Mouse (Mus musculus) kidney, embryonic 15.5 days (tissue): ENCODE data around the gene Bank1. TPM values are rescaled to one million over a fixed set of nuclear protein-coding genes. Genes with fewer than 3 reads are reported as not detected.
A peak's percentile ranks its signal among the peaks of the same experiment; 100 is the strongest.

Experiments used
- ATAC-seq: fragments of 200-750 bp; cut with Nextera tagmentation; replicated peaks from 2 replicates; pipeline ENCODE4 v1.8.0; 2017; ENCODE audit warnings: moderate TSS enrichment; ENCODE audit not compliant: low FRiP score
- H3K27ac ChIP-seq: fragments of 300-500 bp; sonication (generic); 2 replicates; pipeline ENCODE4 v1.5.1; 2015; ENCODE audit warnings: mild to moderate bottlenecking, inconsistent platforms
- H3K27me3 ChIP-seq: fragments of 300-500 bp; sonication (generic); 2 replicates; pipeline ENCODE4 v1.6.1; 2015; ENCODE audit warnings: inconsistent platforms
- H3K36me3 ChIP-seq: fragments of 300-500 bp; sonication (generic); 2 replicates; pipeline ENCODE4 v1.6.1; 2015; ENCODE audit warnings: inconsistent platforms
- H3K4me1 ChIP-seq: fragments of 300-500 bp; sonication (generic); 2 replicates; pipeline ENCODE4 v1.6.1; 2015; ENCODE audit warnings: inconsistent platforms
- H3K4me2 ChIP-seq: fragments of 300-500 bp; sonication (generic); 2 replicates; pipeline ENCODE4 v1.6.1; 2015; ENCODE audit warnings: moderate library complexity, mild to moderate bottlenecking, inconsistent platforms
- H3K4me3 ChIP-seq: fragments of 300-500 bp; sonication (generic); replicated peaks from 2 replicates; pipeline ENCODE4 v1.5.1; 2015; ENCODE audit warnings: mild to moderate bottlenecking, inconsistent platforms
- H3K9ac ChIP-seq: fragments of 300-500 bp; sonication (generic); 2 replicates; pipeline ENCODE4 v1.6.1; 2015; ENCODE audit warnings: mild to moderate bottlenecking, inconsistent platforms
- H3K9me3 ChIP-seq: fragments of 300-500 bp; sonication (generic); replicated peaks from 2 replicates; pipeline ENCODE4 v1.6.1; 2016; ENCODE audit warnings: inconsistent platforms
- WGBS: fragments of 180-500 bp; shearing (Covaris S2); methylation state at CpG from one replicate; pipeline ENCODE4 v1.1.7; 2015; ENCODE audit warnings: mixed read lengths; 5-methylcytosine and 5-hydroxymethylcytosine counted together
- polyA plus RNA-seq: library from polyadenylated mRNA; unstranded; fragments of >200 nt; fragmentation: Nextera tagmentation; extraction: Ambion mirVana; gene quantifications from 2 replicates; pipeline ENCODE4 v1.2.1, GENCODE M21; 2015

Gene Bank1
- polyA plus RNA-seq, 1 experiment from 2014 or later, result 1.1 TPM

DNA sequence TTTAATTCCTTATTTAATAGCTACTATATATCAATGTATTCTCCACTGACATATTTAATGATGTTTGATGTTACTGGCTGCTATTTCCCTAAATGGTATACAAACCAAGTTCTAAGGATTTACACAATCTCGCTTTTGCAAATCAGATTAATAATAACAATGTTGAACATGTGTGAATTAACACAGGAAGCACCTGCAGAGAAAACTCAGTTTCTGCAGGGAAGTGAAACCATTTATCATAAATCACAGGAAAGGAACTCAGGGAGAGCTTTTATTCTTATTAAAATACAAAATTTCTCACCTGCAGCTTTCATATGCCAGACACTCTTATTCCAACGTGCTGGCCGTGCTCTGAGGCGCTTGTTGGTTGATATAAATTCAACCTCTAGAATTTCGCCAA is 78.5 kb downstream of the Bank1 start:
- no peaks in the 10 kb centered on the region for H3K4me1 ChIP-seq
- no peak for ATAC-seq
- no peaks in the 10 kb centered on the region for H3K27me3 ChIP-seq
- H3K4me2 ChIP-seq, result no peak overlapping the region
- H3K9ac ChIP-seq, result no peak overlapping the region
- H3K27ac ChIP-seq, result no peak overlapping the region
- WGBS, result 63% methylated on average over 5 of the region's 5 CpGs
- H3K36me3 ChIP-seq, result no peaks in the 10 kb centered on the region
- no peak overlapping the region for H3K4me3 ChIP-seq
- H3K9me3 ChIP-seq, result no peaks in the 10 kb centered on the region

DNA sequence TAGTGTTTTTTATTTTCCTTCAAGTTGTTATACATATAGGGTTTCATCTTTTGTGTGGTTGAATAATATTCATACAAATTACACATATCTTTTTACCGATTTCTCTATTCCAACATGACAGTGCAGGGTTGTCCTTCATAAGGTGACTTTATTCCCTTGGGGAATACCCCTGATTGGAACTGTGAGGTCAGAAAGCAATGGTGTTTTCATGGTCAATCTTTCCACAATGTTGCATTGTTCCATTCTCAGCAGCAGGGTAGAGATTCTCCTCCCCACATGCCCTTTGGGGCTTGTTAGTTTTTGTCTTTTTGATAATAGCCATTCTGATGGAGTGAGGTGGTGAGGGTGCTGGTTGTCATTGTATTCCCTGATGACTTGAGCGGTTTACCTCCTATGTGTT is 80.9 kb downstream of the Bank1 start:
- H3K9ac ChIP-seq, result no peak overlapping the region
- H3K27ac ChIP-seq, result no peak overlapping the region
- no peaks in the 10 kb centered on the region for H3K27me3 ChIP-seq
- no peaks in the 10 kb centered on the region for H3K4me1 ChIP-seq
- H3K9me3 ChIP-seq, result no peaks in the 10 kb centered on the region
- no peak overlapping the region for H3K4me2 ChIP-seq
- WGBS, result 75% methylated on average over 2 of the region's 2 CpGs
- H3K4me3 ChIP-seq, result no peak overlapping the region
- ATAC-seq, result no peak
- H3K36me3 ChIP-seq, result no peaks in the 10 kb centered on the region

DNA sequence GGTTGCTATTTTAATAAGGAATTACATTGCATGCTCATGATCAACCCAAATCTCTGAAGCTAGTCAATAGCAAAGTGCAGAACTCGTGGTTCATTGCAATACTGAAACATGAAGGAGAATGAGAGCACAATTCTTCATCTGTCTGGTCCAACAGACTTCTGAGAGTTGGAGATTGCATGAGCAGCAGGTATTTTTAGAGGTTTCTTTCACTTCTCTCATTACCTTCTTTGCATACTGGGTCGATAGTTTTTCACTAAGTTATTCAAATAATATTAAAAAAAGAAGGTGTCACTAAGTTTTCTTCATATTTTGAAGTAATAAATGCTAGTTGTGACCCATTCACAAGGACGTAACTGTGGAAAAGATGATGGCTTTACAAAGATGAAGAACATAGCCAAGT is 87.1 kb downstream of the Bank1 start:
- Histone ChIP-seq H3K27ac (no peak overlapping the region), H3K36me3 (no peaks in the 10 kb centered on the region), H3K9ac (no peak overlapping the region), H3K4me3 (no peak overlapping the region), H3K4me1 (no peaks in the 10 kb centered on the region), H3K9me3 (no peaks in the 10 kb centered on the region), H3K27me3 (no peaks in the 10 kb centered on the region), H3K4me2 (no peak overlapping the region)
- no peak for ATAC-seq
- WGBS, result 90% methylated on average over 3 of the region's 3 CpGs

DNA sequence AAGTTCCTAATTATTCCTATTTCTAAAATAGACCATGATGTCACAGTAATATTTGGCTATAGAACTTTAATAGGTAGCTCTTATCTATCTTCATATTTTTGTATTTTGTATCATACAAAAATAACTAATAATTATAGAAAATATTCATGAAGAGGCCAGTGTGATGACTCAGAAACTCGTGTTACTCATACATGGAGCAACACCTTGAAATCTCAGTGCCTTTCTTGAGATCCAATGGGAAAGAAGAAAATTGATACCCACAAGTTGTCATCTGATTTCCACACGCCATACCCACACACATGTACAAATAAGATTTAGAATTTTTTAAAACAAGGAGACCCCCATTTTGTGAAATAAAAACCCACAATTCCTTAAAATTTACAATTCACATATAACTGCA is 92.4 kb downstream of the Bank1 start:
- 75% methylated on average over 2 of the region's 2 CpGs for WGBS

DNA sequence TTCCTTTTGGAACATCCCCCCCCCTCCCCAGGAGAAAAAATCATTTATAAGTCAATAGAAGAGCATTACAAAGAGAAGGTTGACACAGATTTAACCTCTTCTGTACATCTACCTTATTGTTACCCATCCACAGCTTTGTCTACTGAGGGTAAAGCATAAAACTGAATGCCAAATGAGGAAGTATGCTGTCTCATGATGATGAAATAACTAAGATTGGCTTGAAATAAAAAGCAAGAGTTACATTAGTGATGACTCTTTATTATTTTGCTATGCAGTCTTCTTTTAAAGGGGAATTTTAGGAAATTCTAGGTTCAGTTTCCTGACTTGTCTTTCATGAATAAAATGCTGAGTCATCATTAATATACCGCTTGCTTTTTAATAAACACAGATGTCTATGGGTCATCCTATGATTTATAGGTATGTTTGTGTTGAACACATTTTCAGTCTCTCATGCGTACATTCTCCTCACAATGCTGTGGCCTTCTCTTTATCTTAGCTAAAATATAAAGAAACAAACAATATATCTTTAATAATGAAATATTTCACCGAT is 95.2 kb downstream of the Bank1 start:
- Histone ChIP-seq H3K4me2 (no peak overlapping the region), H3K9ac (no peak overlapping the region), H3K4me1 (no peaks in the 10 kb centered on the region), H3K36me3 (no peaks in the 10 kb centered on the region), H3K9me3 (no peaks in the 10 kb centered on the region), H3K27ac (no peak overlapping the region), H3K4me3 (no peak overlapping the region), H3K27me3 (no peaks in the 10 kb centered on the region)
- ATAC-seq, result no peak
- 84% methylated on average over 3 of the region's 3 CpGs for WGBS

More for the DNA sequence above, 92.4 kb downstream of the Bank1 start:
- Histone ChIP-seq H3K27ac (no peak overlapping the region), H3K9me3 (no peaks in the 10 kb centered on the region), H3K9ac (no peak overlapping the region), H3K4me2 (no peak overlapping the region), H3K4me1 (no peaks in the 10 kb centered on the region), H3K36me3 (no peaks in the 10 kb centered on the region), H3K4me3 (no peak overlapping the region), H3K27me3 (no peaks in the 10 kb centered on the region)
- ATAC-seq, result no peak

DNA sequence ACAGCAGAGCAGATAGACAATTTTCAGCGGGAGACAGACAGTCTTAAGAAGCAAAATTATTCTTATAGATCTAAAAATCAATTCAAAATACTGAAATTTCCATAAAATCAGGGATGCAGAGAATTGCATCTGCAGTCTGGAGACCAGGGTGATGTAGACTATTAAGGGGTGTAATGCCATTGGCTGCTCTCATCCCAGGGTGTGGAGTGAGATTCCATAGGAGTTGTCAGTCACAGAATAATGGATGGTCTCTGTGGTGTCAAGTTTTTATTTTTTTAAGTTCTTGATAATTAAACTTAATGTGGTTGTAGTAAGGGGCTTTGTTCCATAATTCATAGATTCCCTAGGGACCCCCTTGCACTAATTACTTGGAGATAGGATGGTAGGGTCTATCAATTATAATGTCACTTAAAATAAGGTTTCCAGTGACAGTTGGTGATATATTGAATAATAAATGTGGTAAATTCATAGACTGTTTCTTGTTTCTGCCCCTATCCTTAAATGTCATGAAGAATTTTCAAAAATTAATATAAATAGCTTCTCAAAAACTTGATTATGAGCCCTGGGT is 136.1 kb downstream of the Bank1 start:
- Histone ChIP-seq H3K4me3 (no peak overlapping the region), H3K27me3 (no peaks in the 10 kb centered on the region), H3K4me2 (no peak overlapping the region), H3K27ac (no peak overlapping the region), H3K4me1 (no peaks in the 10 kb centered on the region), H3K9me3 (no peaks in the 10 kb centered on the region), H3K9ac (no peak overlapping the region), H3K36me3 (no peaks in the 10 kb centered on the region)
- ATAC-seq, result no peak
- WGBS, result 96% methylated on average over 1 of the region's 1 CpGs

DNA sequence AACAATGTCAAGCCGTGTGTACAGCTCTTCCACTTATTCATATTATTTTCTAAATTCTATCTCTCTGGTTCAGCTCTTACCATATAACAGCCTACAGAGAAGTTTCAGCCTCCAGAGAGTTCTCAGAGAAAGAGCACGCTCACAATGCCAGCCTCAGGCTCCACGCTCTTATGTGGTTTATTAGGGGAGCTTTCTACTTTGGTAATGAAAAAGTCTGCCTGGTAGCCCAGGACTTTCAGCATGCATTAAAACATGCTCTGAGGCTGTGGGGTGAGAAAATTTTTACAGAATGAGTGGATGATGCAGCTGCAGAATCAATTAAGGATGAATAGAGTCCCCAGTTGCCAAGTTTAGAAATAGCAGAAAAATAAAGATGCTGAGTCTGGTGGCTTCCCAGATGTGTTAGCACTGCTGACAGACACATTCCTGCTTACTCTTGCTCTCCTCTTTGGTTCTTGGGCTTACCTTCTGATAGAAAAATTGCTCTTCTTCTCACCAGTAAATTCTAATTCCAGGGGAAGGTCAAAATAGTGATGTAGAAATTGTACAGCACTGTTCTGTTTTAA is 139.2 kb downstream of the Bank1 start:
- H3K4me1 ChIP-seq, result no peaks in the 10 kb centered on the region
- H3K27me3 ChIP-seq, result no peaks in the 10 kb centered on the region
- H3K27ac ChIP-seq, result no peak overlapping the region
- no peaks in the 10 kb centered on the region for H3K9me3 ChIP-seq
- no peak overlapping the region for H3K4me2 ChIP-seq
- H3K4me3 ChIP-seq, result no peak overlapping the region
- WGBS, result 92% methylated on average over 3 of the region's 3 CpGs
- no peak for ATAC-seq
- H3K9ac ChIP-seq, result no peak overlapping the region
- no peaks in the 10 kb centered on the region for H3K36me3 ChIP-seq

DNA sequence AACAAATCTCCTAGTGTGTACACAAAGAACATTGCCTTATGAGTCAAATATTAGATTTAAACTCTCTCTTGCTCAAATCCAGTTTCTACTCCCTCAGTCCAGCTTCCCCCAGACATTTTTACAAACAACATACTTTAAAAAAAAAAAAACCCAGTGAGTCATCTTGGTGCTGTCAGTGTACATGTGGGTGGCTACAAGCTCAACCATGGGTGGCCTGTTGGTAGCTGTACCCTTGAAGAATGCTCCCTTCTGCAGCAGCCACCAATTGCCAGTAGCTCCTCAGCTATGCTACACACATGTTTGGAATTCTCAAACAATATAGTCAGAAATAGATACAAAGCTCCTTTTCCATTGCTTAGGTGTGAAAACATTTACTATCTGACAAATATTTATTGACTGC is 154.2 kb downstream of the Bank1 start:
- Histone ChIP-seq H3K4me3 (no peak overlapping the region), H3K9ac (no peak overlapping the region), H3K27me3 (no peaks in the 10 kb centered on the region), H3K4me1 (no peaks in the 10 kb centered on the region), H3K4me2 (no peak overlapping the region), H3K36me3 (no peaks in the 10 kb centered on the region), H3K27ac (no peak overlapping the region), H3K9me3 (no peaks in the 10 kb centered on the region)
- ATAC-seq, result no peak

DNA sequence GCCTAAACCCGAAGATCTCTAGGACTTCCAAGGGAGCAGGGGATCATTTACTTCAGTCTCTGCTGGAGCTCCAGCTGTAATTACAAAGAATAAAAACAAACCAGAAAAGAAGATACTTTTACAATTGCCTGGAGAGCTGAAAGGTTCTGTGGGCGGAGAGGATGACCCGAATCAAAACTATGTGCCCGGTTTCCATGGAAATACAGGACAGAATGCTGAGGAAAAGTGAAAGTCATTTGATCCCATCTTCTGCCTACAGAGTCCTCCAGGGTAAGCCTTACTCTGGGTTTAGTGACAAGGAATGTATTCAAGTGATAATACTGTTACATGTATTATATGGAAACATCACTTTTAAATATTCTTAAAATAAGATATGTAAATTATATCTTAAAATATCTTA is 157.8 kb downstream of the Bank1 start:
- no peak overlapping the region for H3K4me3 ChIP-seq
- H3K9me3 ChIP-seq, result no peaks in the 10 kb centered on the region
- H3K4me2 ChIP-seq, result no peak overlapping the region
- 40% methylated on average over 4 of the region's 4 CpGs for WGBS
- H3K36me3 ChIP-seq, result no peaks in the 10 kb centered on the region
- no peaks in the 10 kb centered on the region for H3K27me3 ChIP-seq
- ATAC-seq, result peak; percentile 56; the same call in 1 of the 2 replicates
- no peak overlapping the region for H3K9ac ChIP-seq
- H3K4me1 ChIP-seq, result no peaks in the 10 kb centered on the region
- H3K27ac ChIP-seq, result no peak overlapping the region

DNA sequence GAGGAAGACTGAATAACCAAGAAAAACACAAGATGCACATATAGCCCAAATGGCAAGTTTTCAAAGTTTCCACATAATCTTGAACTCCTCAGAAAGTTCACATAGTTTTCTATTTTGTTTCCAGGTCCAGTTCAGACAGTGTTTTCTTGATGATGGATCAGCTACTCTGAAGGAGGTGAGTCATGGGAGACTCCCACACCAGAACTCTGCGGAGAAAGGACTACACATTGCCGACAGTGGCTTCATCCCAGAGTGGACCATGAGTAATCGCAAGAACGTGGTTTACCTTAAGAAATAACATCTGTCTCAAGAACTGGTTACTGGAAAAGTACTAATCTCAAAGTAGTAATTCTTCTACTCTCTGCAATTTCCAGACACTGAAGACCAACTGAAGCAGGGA is 159.2 kb downstream of the Bank1 start:
- no peak overlapping the region for H3K9ac ChIP-seq
- H3K4me2 ChIP-seq, result no peak overlapping the region
- WGBS, result 59% methylated on average over 4 of the region's 4 CpGs
- H3K4me3 ChIP-seq, result no peak overlapping the region
- no peaks in the 10 kb centered on the region for H3K9me3 ChIP-seq
- ATAC-seq, result no peak
- H3K36me3 ChIP-seq, result no peaks in the 10 kb centered on the region
- H3K4me1 ChIP-seq, result no peaks in the 10 kb centered on the region
- no peak overlapping the region for H3K27ac ChIP-seq
- no peaks in the 10 kb centered on the region for H3K27me3 ChIP-seq

DNA sequence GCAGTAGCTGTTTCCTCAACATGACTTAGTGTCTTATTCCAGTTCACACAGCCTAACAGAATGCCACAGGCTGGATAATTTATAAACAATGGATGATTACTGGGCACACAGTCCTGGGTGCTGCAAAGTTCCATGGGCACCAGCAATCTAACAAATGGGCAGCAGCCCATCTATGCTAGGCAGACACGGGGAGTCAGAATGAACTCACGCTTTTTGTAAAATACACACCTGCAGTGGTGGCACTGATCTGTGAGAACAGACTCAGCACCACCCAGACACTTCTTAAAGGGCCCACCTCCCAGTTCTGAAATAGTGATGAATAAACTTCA is 159.9 kb downstream of the Bank1 start:
- no peak overlapping the region for H3K27ac ChIP-seq
- no peak overlapping the region for H3K4me3 ChIP-seq
- WGBS, result 81% methylated on average over 2 of the region's 2 CpGs
- H3K36me3 ChIP-seq, result no peaks in the 10 kb centered on the region
- ATAC-seq, result no peak
- no peak overlapping the region for H3K9ac ChIP-seq
- no peak overlapping the region for H3K4me2 ChIP-seq
- H3K4me1 ChIP-seq, result no peaks in the 10 kb centered on the region
- H3K9me3 ChIP-seq, result no peaks in the 10 kb centered on the region
- no peaks in the 10 kb centered on the region for H3K27me3 ChIP-seq

DNA sequence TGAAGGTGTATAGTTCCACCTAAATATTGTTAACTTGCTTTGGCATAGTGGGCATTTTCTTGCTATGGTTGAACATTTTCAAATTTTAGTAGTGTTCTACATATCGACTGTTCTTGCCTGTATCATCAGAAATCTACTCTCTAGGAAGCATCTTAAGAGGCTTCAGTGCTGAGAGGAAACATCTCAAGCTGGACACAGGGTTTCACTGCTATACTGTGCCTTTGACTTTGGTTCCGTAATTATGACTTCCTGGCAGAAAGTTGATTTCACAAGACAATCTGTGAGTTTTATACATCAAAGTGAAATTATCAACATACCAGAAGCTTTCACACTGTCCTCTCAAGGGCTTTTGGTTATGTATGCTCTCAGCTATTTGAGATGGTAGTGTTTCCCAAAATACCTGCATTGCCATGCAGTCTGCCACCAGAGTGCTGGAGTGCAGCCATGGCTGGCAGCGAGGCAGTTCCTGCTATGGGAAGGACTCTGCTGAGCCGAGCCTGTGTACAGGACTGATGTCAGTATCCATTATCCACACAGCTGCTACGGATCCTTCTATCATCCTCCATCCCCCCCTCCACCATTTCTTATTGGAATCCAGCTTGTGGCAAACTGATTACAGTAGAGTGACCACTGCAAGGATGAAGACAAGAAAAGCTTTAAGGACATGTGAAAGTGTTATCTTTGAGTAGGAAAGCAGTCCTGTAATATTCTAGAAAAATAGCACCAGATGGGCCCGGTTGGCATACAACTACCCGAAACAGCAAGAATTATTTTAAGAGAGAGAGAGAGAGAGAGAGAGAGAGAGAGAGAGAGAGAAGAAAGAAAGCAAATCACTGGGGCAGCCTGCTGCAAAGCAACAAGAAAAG is 160.5 kb downstream of the Bank1 start:
- Histone ChIP-seq H3K9ac (no peak overlapping the region), H3K27me3 (no peaks in the 10 kb centered on the region), H3K9me3 (no peaks in the 10 kb centered on the region), H3K4me2 (no peak overlapping the region), H3K36me3 (no peaks in the 10 kb centered on the region), H3K27ac (no peak overlapping the region), H3K4me1 (no peaks in the 10 kb centered on the region), H3K4me3 (no peak overlapping the region)
- no peak for ATAC-seq
- 86% methylated on average over 7 of the region's 7 CpGs for WGBS
